Mouse (Mus musculus) thymus, adult 2 months (tissue): ENCODE measurements around the gene E2f8.

ENCODE experiments used
- CTCF ChIP-seq: fragments of 200-500 bp; IDR thresholded peaks from 2 replicates; pipeline ENCODE4 v1.5.1; 2012; ENCODE audit warnings: mild to moderate bottlenecking, control low read depth, low read length, moderate library complexity, borderline replicate concordance; ENCODE audit not compliant: control insufficient read depth, poor library complexity, insufficient read depth; ENCODE audit errors: extremely low read depth
- POLR2A ChIP-seq: fragments of 200-500 bp; IDR thresholded peaks from 2 replicates; pipeline ENCODE4 v1.6.1; 2012; ENCODE audit warnings: mild to moderate bottlenecking, low read length, control low read depth, moderate library complexity; ENCODE audit not compliant: control insufficient read depth, poor library complexity, insufficient read depth; ENCODE audit errors: extremely low read depth

DNA sequence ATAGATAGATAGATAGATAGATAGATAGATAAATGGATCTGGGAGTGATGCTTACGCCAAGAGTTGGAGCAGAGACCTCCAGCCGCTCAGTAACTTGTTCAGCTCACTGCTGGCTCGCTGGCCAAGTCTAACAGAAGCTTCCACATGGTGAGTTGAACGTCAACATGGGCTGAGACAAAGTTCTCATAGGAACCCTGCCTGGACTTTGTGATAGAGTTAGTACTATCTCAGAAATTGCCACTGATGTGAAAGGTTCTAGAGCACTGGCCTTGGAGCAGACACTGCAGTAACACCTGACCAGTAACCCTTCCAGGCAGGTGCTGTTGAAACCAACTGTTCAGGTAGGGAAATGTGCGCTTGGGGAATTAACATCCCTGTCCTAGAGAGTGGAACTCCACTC lies 37.9 kb downstream of the E2f8 start:
- no peak for TF ChIP-seq CTCF
- no peak for TF ChIP-seq POLR2A
